Mouse (Mus musculus) forebrain, embryonic 16.5 days (tissue): ENCODE results near the gene Tmod4. TPM values are rescaled to one million over a fixed set of nuclear protein-coding genes. Genes with fewer than 3 reads are reported as not detected.
A peak's percentile ranks its signal among the peaks of the same experiment; 100 is the strongest.
"Not testable (repeated sequence)": the region's sequence is repeated elsewhere in the genome, so short reads cannot be mapped to it uniquely, and the experiment has no call there.

ENCODE experiments used
- ATAC-seq: fragments of 200-750 bp; cut with Nextera tagmentation; 2 replicates; pipeline ENCODE4 v1.8.0; 2017; ENCODE audit warnings: mild to moderate bottlenecking, moderate library complexity
- H3K27ac ChIP-seq: fragments of 300-500 bp; sonication (generic); 2 replicates; pipeline ENCODE4 v1.5.1; 2014; ENCODE audit warnings: low read length, control low read depth
- H3K27me3 ChIP-seq: fragments of 300-500 bp; sonication (generic); replicated peaks from 2 replicates; pipeline ENCODE4 v1.6.1; 2014; ENCODE audit warnings: low read length; ENCODE audit not compliant: control insufficient read depth, insufficient read depth
- H3K36me3 ChIP-seq: fragments of 300-500 bp; sonication (generic); 2 replicates; pipeline ENCODE4 v1.6.1; 2014; ENCODE audit not compliant: control insufficient read depth, insufficient read depth
- H3K4me1 ChIP-seq: fragments of 300-500 bp; sonication (generic); replicated peaks from 2 replicates; pipeline ENCODE4 v1.6.1; 2014; ENCODE audit warnings: low read length; ENCODE audit not compliant: control insufficient read depth, insufficient read depth
- H3K4me2 ChIP-seq: fragments of 300-500 bp; sonication (generic); 2 replicates; pipeline ENCODE4 v1.6.1; 2014; ENCODE audit warnings: mild to moderate bottlenecking, low read length, control low read depth
- H3K4me3 ChIP-seq: fragments of 300-500 bp; sonication (generic); replicated peaks from 2 replicates; pipeline ENCODE4 v1.5.1; 2014; ENCODE audit warnings: mild to moderate bottlenecking, low read length, control low read depth
- H3K9ac ChIP-seq: fragments of 300-500 bp; sonication (generic); replicated peaks from 2 replicates; pipeline ENCODE4 v1.6.1; 2014; ENCODE audit warnings: low read depth, low read length, control low read depth
- H3K9me3 ChIP-seq: fragments of 300-500 bp; sonication (generic); 2 replicates; pipeline ENCODE4 v1.6.1; 2016; ENCODE audit warnings: low read length; ENCODE audit not compliant: control insufficient read depth
- WGBS: fragments of 180-500 bp; shearing (Covaris S2); extraction: QIAGEN DNeasy Blood & Tissue Kit; methylation state at CpG from one replicate; pipeline ENCODE4 v1.1.7; 2014; 5-methylcytosine and 5-hydroxymethylcytosine counted together
- polyA plus RNA-seq: library from polyadenylated mRNA; unstranded; fragments of >200 nt; fragmentation: Nextera tagmentation; extraction: Ambion mirVana; gene quantifications from 2 replicates; pipeline ENCODE4 v1.2.1, GENCODE M21; 2015

Tmod4 gene
- polyA plus RNA-seq, 1 experiment from 2014 or later: 0.91 TPM

DNA sequence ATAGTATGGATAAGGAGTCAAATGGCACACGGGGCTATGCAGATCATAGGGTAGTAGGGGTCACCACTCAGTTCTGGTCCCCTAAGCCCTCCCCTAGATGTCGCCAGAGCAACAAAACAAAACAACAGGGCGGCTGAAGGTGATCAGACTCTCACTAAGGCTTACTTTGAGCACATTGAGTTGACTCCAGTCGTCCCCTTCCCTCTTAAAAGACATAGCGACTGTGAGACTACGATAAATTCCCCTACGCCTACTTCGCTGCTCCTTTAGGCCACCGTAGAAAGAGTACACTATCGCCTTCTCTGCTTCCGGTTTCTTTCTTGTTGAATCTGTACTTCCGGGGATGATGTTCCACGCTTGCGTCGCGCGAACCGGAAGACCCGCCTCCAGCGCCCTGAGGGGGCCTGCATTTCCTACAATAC is 9.4 kb downstream of the Tmod4 start, which contains the start of the genes Scnm1 and Lysmd1:
Scnm1 (minus strand) TSS at position 332 of the 422 bp plus-strand sequence.
Lysmd1 (plus strand) TSS at position 409 of the 422 bp plus-strand sequence.
- H3K36me3 ChIP-seq: no peaks in the 10 kb centered on the region
- peaks cover 19% of the 10 kb centered on the region for H3K4me1 ChIP-seq
- peak; percentile 98 for ATAC-seq
- under 1% methylated on average over 20 of the region's 20 CpGs for WGBS
- peak within 1 kb of the TSS; percentile 70 for H3K9ac ChIP-seq
- peak within 1 kb of the TSS; percentile 79 for H3K27ac ChIP-seq
- no peaks in the 10 kb centered on the region for H3K9me3 ChIP-seq
- peak within 1 kb of the TSS; percentile 79 for H3K4me3 ChIP-seq
- H3K4me2 ChIP-seq: peak within 1 kb of the TSS; percentile 97
- no peaks in the 10 kb centered on the region for H3K27me3 ChIP-seq

DNA sequence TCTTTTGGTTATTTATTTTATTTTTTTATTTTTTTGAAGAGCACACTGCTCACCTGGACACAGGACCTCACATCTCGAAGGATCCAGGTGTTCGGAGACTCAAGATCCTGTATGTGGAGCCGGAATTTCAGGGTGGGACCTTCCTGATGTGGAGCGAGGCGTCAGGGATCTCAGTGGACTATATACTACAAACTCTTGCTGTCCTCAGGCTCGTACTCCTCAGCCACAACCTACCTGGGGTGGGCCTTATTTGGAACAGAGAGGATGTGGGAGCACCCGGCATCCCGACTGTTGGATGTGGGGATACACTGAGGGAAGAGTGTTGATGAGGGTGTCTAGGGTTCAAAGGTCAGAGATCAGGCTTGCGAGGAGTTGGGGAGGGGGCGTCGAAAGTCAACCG is 9.9 kb downstream of the Tmod4 start:
- ATAC-seq: peak; percentile 68
- H3K27me3 ChIP-seq, H3K9ac ChIP-seq, H3K27ac ChIP-seq, H3K4me2 ChIP-seq, H3K9me3 ChIP-seq, H3K36me3 ChIP-seq: not testable (repeated sequence)
- WGBS: no CpG with 5 or more reads among the region's 12 CpGs
- peaks cover 19% of the 10 kb centered on the region for H3K4me1 ChIP-seq
- peak overlapping the region; percentile 79 for H3K4me3 ChIP-seq

DNA sequence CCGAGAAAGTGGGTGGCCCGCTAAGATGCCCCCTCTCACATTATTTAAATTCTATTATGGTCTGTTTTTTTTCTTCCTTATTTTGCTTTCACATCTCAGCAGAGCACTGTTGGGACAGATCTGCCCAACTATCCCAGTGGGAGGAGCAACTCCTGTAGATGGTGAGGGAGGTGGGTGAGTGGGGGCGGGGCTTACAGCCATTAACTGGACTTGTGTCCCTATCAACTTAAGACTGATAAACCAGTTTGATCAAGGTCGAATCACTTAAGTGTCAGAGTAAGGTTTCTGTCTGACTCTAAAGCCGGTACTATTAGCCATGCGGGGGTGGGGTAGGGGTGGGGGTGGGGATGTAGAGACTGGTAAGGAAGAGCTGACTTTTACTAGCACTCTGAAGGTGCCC is 10.7 kb downstream of the Tmod4 start:
- H3K4me3 ChIP-seq: peak overlapping the region; percentile 37
- 0 out of 2 replicates have a peak, but pooled peaks cover 4% of the 10 kb centered on the region for H3K36me3 ChIP-seq
- H3K9ac ChIP-seq: peak overlapping the region; percentile 39; the same call in 1 of the 2 replicates
- peak overlapping the region; percentile 62 for H3K4me2 ChIP-seq
- 28% methylated on average over 6 of the region's 6 CpGs for WGBS
- no peaks in the 10 kb centered on the region for H3K9me3 ChIP-seq
- H3K4me1 ChIP-seq: peaks cover 19% of the 10 kb centered on the region
- H3K27me3 ChIP-seq: no peaks in the 10 kb centered on the region
- H3K27ac ChIP-seq: no peak overlapping the region
- ATAC-seq: no peak

- Histone ChIP-seq H3K36me3 (peaks cover 8% of the 10 kb centered on the region), H3K9me3 (no peaks in the 10 kb centered on the region), H3K4me2 (peak overlapping the region; percentile 62), H3K27me3 (no peaks in the 10 kb centered on the region), H3K9ac (no peak overlapping the region), H3K27ac (no peak overlapping the region), H3K4me1 (peaks cover 19% of the 10 kb centered on the region), H3K4me3 (no peak overlapping the region)
- ATAC-seq: no peak
- 91% methylated on average over 7 of the region's 7 CpGs for WGBS
Measured at GRCm38 (mm10) chr3:95135433-95136052, 11.3 kb downstream of the Tmod4 start.

DNA sequence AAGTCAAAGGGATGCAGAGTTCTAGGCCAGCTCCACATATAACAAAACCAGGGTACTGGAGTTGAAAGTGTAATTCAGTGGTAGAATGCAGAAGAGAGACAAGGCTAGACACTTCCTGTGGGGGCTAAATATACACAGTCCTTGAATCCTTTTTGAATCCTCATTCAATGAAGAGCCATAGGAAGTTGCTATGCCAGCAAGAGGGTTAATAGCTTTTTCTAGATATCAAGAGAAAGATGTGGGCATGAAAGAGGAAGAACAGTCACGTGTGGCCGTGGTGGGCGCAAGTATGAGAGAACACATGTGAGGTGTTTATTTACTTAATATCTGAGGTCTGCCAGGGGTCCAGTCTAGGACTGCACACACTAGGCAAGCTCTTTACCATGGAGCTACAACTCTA is 12.1 kb downstream of the Tmod4 start:
- H3K27ac ChIP-seq: no peak overlapping the region
- H3K27me3 ChIP-seq: no peaks in the 10 kb centered on the region
- H3K9ac ChIP-seq: no peak overlapping the region
- no peak overlapping the region for H3K4me2 ChIP-seq
- no peak for ATAC-seq
- H3K4me3 ChIP-seq: no peak overlapping the region
- peaks cover 19% of the 10 kb centered on the region for H3K4me1 ChIP-seq
- peaks cover 9% of the 10 kb centered on the region for H3K36me3 ChIP-seq
- WGBS: 99% methylated on average over 3 of the region's 3 CpGs
- no peaks in the 10 kb centered on the region for H3K9me3 ChIP-seq

GRCm38 (mm10) chr3:95139586-95140288 is 15.5 kb downstream of the Tmod4 start:
- no peak overlapping the region for H3K27ac ChIP-seq
- 74% methylated on average over 25 of the region's 25 CpGs for WGBS
- H3K9me3 ChIP-seq: no peaks in the 10 kb centered on the region
- peaks cover 9% of the 10 kb centered on the region for H3K36me3 ChIP-seq
- no peak overlapping the region for H3K4me2 ChIP-seq
- H3K27me3 ChIP-seq: no peaks in the 10 kb centered on the region
- H3K9ac ChIP-seq: no peak overlapping the region
- peaks cover 11% of the 10 kb centered on the region for H3K4me1 ChIP-seq
- no peak for ATAC-seq
- H3K4me3 ChIP-seq: no peak overlapping the region

DNA sequence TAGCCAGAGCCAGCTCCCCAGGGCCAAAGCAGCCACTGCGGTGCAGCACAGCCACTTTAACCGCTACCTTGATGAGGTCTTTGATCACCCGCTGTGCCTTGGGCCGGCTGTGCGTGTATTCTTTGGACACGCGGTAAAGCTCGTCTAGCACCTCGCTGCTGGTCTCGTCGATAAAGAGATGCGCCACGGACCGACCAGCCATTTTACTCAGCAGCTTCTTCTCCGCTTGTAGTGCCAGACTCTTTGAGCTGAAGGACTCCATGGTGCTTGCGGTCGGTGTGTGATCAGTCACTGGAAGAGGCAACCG is 16.0 kb downstream of the Tmod4 start:
- H3K4me3 ChIP-seq: no peak overlapping the region
- WGBS: 63% methylated on average over 18 of the region's 18 CpGs
- peaks cover 6% of the 10 kb centered on the region; the same call in 1 of the 2 replicates for H3K4me1 ChIP-seq
- H3K27me3 ChIP-seq: no peaks in the 10 kb centered on the region
- H3K9me3 ChIP-seq: no peaks in the 10 kb centered on the region
- H3K4me2 ChIP-seq: no peak overlapping the region
- H3K36me3 ChIP-seq: peaks cover 9% of the 10 kb centered on the region
- H3K9ac ChIP-seq: no peak overlapping the region
- no peak for ATAC-seq
- H3K27ac ChIP-seq: no peak overlapping the region

DNA sequence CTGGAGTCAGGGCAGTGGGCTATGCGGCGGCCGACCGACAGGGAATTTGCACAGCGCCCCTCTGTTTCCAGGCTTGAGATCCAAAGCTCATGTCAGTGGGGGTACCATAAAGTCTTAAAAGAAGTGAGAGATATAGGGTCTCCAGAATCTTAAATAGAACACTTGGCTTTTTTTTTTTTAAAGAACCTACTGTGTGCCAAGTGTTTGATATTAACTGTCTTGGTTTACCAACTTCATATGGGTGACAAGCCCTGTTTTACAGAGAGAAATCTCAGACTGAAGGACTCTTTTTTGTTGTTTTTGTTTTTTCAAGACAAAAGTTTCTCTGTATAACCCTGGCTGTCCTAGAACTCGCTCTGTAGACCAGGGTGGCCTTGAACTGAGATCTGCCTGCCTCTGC is 16.5 kb downstream of the Tmod4 start:
- Histone ChIP-seq H3K27me3 (no peaks in the 10 kb centered on the region), H3K4me2 (no peak overlapping the region), H3K4me1 (peaks cover 1% of the 10 kb centered on the region; the same call in 1 of the 2 replicates), H3K4me3 (no peak overlapping the region), H3K27ac (no peak overlapping the region), H3K9ac (no peak overlapping the region), H3K9me3 (no peaks in the 10 kb centered on the region), H3K36me3 (peaks cover 9% of the 10 kb centered on the region)
- no peak for ATAC-seq
- 89% methylated on average over 6 of the region's 6 CpGs for WGBS

- peaks cover 9% of the 10 kb centered on the region for H3K36me3 ChIP-seq
- no peak overlapping the region for H3K4me2 ChIP-seq
- WGBS: 91% methylated on average over 9 of the region's 9 CpGs
- H3K4me1 ChIP-seq: no peaks in the 10 kb centered on the region
- no peak overlapping the region for H3K27ac ChIP-seq
- ATAC-seq: no peak
- no peaks in the 10 kb centered on the region for H3K27me3 ChIP-seq
- no peak overlapping the region for H3K4me3 ChIP-seq
- H3K9ac ChIP-seq: no peak overlapping the region
- no peaks in the 10 kb centered on the region for H3K9me3 ChIP-seq
Measured at GRCm38 (mm10) chr3:95141474-95141873, 17.2 kb downstream of the Tmod4 start.
